Mouse (Mus musculus) adrenal gland, postnatal 25 days (tissue): Measurements from ENCODE around the gene Dmtf1. TPM values are rescaled to one million over a fixed set of nuclear protein-coding genes. Genes with fewer than 3 reads are reported as not detected.

Experiments
- total RNA-seq: library from RNA; stranded (reverse); gene quantifications from 2 replicates; pipeline ENCODE4 v1.2.3, GENCODE M21; 2021

The Dmtf1 gene
- total RNA-seq, 1 experiment from 2014 or later: 32.8 TPM

Other genes with a start within 250 kb of the Dmtf1 start
- gene Crot, start 164.5 kb downstream of the Dmtf1 start, total RNA-seq: 40.1 and 49.5 TPM in 2 replicates
- gene Tmem243, start 61.1 kb downstream of the Dmtf1 start, total RNA-seq: 43.7 and 52.5 TPM in 2 replicates
- gene 9330182L06Rik, start 104.3 kb upstream of the Dmtf1 start, total RNA-seq: 16.5 and 17.9 TPM in 2 replicates